In genomic region chr9:98965084-98965483, GRCm38 (mm10) we compare ENCODE assay signal across 8 mouse cellular contexts. TPM values are rescaled to one million over a fixed set of nuclear protein-coding genes. Genes with fewer than 3 reads are reported as not detected.
DNase-seq lines count a peak whose midpoint lies in the region; ATAC-seq and TF ChIP-seq lines count a peak whose summit lies in the region.

No protein-coding gene starts in this region.

- under 1% methylated on average over 18 of the region's 18 CpGs for WGBS in midbrain, embryonic 11.5 days
- 2% methylated on average over 18 of the region's 18 CpGs for WGBS in midbrain, embryonic 15.5 days
- 2% methylated on average over 18 of the region's 18 CpGs for WGBS in stomach, embryonic 14.5 days

- no peaks in the 10 kb centered on the region for H3K9me3 ChIP-seq in midbrain, embryonic 11.5 days (ENCODE audit: control insufficient read depth, low read length)
- H3K9me3 ChIP-seq in midbrain, embryonic 15.5 days: no peaks in the 10 kb centered on the region
- no peaks in the 10 kb centered on the region for H3K9me3 ChIP-seq in stomach, embryonic 14.5 days (ENCODE audit: control insufficient read depth, low read depth, low read length)

- H3K36me3 ChIP-seq in midbrain, embryonic 11.5 days (ENCODE audit: control insufficient read depth, insufficient read depth, low read length): no peaks in the 10 kb centered on the region
- H3K36me3 ChIP-seq in midbrain, embryonic 15.5 days (replicated peaks): no peaks in the 10 kb centered on the region
- no peaks in the 10 kb centered on the region for H3K36me3 ChIP-seq in stomach, embryonic 14.5 days (ENCODE audit: control insufficient read depth, insufficient read depth, low read length)

- H3K4me1 ChIP-seq in midbrain, embryonic 11.5 days (ENCODE audit: control insufficient read depth, insufficient read depth, low read length): peaks cover 5% of the 10 kb centered on the region
- no peaks in the 10 kb centered on the region for H3K4me1 ChIP-seq in midbrain, embryonic 15.5 days
- H3K4me1 ChIP-seq in embryonic fibroblast, embryonic 13.5 days (ENCODE audit: control insufficient read depth, insufficient read depth, low read length): no peaks in the 10 kb centered on the region
- 0 out of 2 replicates have a peak, but pooled peaks cover 2% of the 10 kb centered on the region for H3K4me1 ChIP-seq in stomach, embryonic 14.5 days (ENCODE audit: control insufficient read depth, insufficient read depth, low read length)

- ATAC-seq in midbrain, embryonic 11.5 days (ENCODE audit: low FRiP score): peak; percentile 70
- no peak for ATAC-seq in midbrain, embryonic 15.5 days (replicated peaks)
- 0 out of 2 replicates have a peak, but pooled peaks have one; percentile 42 for ATAC-seq in stomach, embryonic 14.5 days (ENCODE audit: insufficient number of reproducible peaks, insufficient read depth, low FRiP score, low read depth)

- no peak overlapping the region for H3K9ac ChIP-seq in midbrain, embryonic 11.5 days (ENCODE audit: low read length)
- no peak overlapping the region for H3K9ac ChIP-seq in midbrain, embryonic 15.5 days
- H3K9ac ChIP-seq in stomach, embryonic 14.5 days (replicated peaks; ENCODE audit: low read depth, low read length): no peak overlapping the region

- no peak overlapping the region for H3K4me3 ChIP-seq in midbrain, embryonic 11.5 days (ENCODE audit: low read depth, low read length)
- no peak overlapping the region for H3K4me3 ChIP-seq in midbrain, embryonic 15.5 days
- H3K4me3 ChIP-seq in embryonic fibroblast, embryonic 13.5 days (ENCODE audit: insufficient read depth, low read length): no peak overlapping the region
- no peak overlapping the region for H3K4me3 ChIP-seq in stomach, embryonic 14.5 days (ENCODE audit: low read depth, low read length)

- H3K27ac ChIP-seq in midbrain, embryonic 11.5 days (ENCODE audit: low read depth, low read length): no peak overlapping the region
- H3K27ac ChIP-seq in midbrain, embryonic 15.5 days: no peak overlapping the region
- no peak overlapping the region for H3K27ac ChIP-seq in embryonic fibroblast, embryonic 13.5 days (ENCODE audit: insufficient read depth, low read length)
- no peak overlapping the region for H3K27ac ChIP-seq in stomach, embryonic 14.5 days (ENCODE audit: low read length)

- TF ChIP-seq POLR2A in embryonic fibroblast, embryonic 13.5 days (IDR thresholded peaks at IDR 0.05; ENCODE audit: low read depth, low read length): no peak

- peak; percentile 31 to 60 for DNase-seq in cerebellum, postnatal 25 days
- no peak for DNase-seq in cerebellum, adult 11-12 months
- DNase-seq in midbrain, embryonic 11.5 days (ENCODE audit: low spot score, missing footprints): peak; percentile 95
- peak; percentile 72 to 78 for DNase-seq in kidney, postnatal 4 days
- DNase-seq in spleen, postnatal 36 days (ENCODE audit: low spot score in 2 of 2): no peak

- peak; percentile 58; the same call in 1 of the 2 replicates for TF ChIP-seq CTCF in embryonic fibroblast, embryonic 13.5 days (IDR thresholded peaks at IDR 0.05; ENCODE audit: borderline replicate concordance, insufficient read depth, low read length)

- H3K27me3 ChIP-seq in midbrain, embryonic 11.5 days (ENCODE audit: control insufficient read depth, insufficient read depth, low read length): peaks cover 71% of the 10 kb centered on the region
- H3K27me3 ChIP-seq in midbrain, embryonic 15.5 days (replicated peaks): peaks cover 80% of the 10 kb centered on the region
- peaks cover 58% of the 10 kb centered on the region for H3K27me3 ChIP-seq in stomach, embryonic 14.5 days (ENCODE audit: control insufficient read depth, insufficient read depth, low read length)

- H3K4me2 ChIP-seq in midbrain, embryonic 11.5 days: peak overlapping the region; percentile 17; the same call in 1 of the 2 replicates
- no peak overlapping the region for H3K4me2 ChIP-seq in midbrain, embryonic 15.5 days
- H3K4me2 ChIP-seq in stomach, embryonic 14.5 days (replicated peaks; ENCODE audit: low read depth, low read length): no peak overlapping the region

RNA-seq across cellular contexts. Expression of gene Foxl2, which starts 10.0 kb away (rescaled TPM):
- polyA plus RNA-seq in midbrain, embryonic 11.5 days (2014; fragmentation: Nextera tagmentation; extraction: Ambion mirVana): 2.2 and 3.6 TPM in 2 replicates
- 0.61 and 0.75 TPM in 2 replicates for polyA plus RNA-seq in midbrain, embryonic 15.5 days (2015; fragmentation: Nextera tagmentation; extraction: Ambion mirVana)
- polyA plus RNA-seq in embryonic fibroblast, embryonic 13.5 days (2011; ENCODE audit: insufficient read length, low read depth, missing spikeins): 0.20 and 0.32 TPM in 2 replicates
- not detected in 2 replicates for polyA plus RNA-seq in stomach, embryonic 14.5 days (2014; fragmentation: Nextera tagmentation; extraction: Ambion mirVana)

RNA-seq across cellular contexts. Expression of gene Faim, which starts 21.1 kb away (rescaled TPM):
- polyA plus RNA-seq in midbrain, embryonic 11.5 days (2014; fragmentation: Nextera tagmentation; extraction: Ambion mirVana): 87.3 and 91.8 TPM in 2 replicates
- 110 and 115 TPM in 2 replicates for polyA plus RNA-seq in midbrain, embryonic 15.5 days (2015; fragmentation: Nextera tagmentation; extraction: Ambion mirVana)
- polyA plus RNA-seq in embryonic fibroblast, embryonic 13.5 days (2011; ENCODE audit: insufficient read length, low read depth, missing spikeins): 26.5 and 33.9 TPM in 2 replicates
- polyA plus RNA-seq in stomach, embryonic 14.5 days (2014; fragmentation: Nextera tagmentation; extraction: Ambion mirVana): 44.0 and 44.7 TPM in 2 replicates

Comparison
In these comparisons a context has a peak if more than half of its experiments do, and no peak if none do; other contexts are left out.
1. DNase-seq: peak in cerebellum, postnatal 25 days (2 of 2), midbrain, embryonic 11.5 days (single experiment) and kidney, postnatal 4 days (2 of 2); none in cerebellum, adult 11-12 months (single experiment) and spleen, postnatal 36 days (0 of 2).